Mouse (Mus musculus) testis, postnatal 14 days (tissue): ENCODE data around the gene Emilin1.

Experiments used
- DNase-seq: peaks from one replicate; pipeline ENCODE4 v3.0.0; 2021; ENCODE audit warnings: low spot score

The Emilin1 gene

DNA sequence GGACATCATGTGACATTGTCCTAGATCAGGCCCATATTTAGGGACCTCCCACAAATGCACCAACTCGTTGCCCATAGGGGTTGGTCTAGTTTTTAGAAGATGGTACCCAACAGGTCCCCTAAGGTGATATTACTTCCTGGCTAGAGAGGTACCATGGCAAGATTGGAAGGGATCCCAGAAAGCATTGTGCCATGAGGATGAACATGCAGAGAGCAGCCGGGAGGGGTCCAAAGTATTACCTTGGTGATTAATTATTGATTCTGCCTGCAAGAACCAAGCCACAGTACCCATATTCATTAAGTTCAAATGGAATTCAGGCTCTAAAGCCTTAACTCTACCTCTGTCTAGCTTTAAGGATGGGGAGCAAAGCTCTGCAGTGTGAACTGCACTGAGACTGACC is 12.9 kb downstream of the Emilin1 start:
- DNase-seq = no peak

DNA sequence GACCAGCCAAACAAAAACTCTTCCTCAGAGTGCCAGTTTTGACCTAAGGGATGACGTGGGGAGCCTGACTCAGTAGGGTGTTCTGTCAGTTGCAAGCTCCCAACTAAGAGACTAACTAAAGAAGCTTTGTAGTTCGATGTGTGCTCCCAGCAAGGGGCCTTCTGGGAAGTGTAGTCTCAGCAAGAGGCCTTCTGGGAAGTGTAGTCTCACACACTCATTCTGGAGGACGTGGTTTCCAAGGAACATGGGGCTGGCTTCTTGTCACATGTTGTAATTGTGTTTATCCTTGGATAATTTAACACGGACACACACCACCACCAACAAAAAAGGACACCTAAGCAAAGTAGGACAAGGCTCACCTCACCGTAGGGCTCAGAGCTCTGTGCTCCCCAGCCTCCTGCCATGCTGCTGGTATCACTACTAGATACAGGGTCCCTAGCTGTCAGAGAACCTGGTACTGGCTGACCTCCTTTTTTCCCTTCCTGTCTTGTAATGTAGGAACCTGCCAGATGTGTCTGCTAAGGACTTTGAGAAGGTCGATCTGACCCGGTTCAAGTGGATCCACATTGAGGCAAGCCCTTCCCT is 14.8 kb downstream of the Emilin1 start:
- DNase-seq = no peak

DNA sequence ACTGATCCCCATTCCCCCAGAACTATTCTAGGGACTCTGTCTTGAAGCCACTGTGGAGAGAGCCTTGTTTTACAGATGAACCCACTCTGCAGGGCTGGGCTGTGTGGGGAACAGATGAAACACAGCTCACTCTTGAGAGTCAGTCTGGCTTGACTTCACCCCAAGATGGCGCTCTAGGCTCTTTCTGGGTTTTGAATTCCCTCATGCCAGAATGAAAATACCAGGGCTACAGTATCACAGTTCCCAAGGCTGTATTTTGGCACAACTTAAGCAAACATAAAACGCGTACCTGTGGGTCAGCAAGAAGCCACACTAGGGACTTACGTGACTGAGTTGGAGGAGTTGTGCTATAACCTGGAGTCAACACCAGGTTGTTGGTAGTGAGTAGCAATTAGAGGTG is 16.9 kb downstream of the Emilin1 start:
- DNase-seq = no peak

DNA sequence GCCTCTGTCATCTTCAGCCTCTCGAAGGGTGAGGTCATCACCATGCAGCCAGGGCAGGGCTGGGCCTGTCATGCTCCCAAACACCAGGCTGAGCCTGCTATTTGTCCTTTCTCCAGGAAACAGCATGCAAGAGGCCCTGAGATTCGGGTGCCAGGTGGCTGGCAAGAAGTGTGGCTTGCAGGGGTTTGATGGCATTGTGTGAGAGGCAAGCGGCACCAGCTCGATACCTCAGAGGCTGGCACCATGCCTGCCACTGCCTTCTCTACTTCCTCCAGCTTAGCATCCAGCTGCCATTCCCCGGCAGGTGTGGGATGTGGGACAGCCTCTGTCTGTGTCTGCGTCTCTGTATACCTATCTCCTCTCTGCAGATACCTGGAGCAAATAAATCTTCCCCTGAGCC is 17.6 kb downstream of the Emilin1 start:
- DNase-seq = no peak

DNA sequence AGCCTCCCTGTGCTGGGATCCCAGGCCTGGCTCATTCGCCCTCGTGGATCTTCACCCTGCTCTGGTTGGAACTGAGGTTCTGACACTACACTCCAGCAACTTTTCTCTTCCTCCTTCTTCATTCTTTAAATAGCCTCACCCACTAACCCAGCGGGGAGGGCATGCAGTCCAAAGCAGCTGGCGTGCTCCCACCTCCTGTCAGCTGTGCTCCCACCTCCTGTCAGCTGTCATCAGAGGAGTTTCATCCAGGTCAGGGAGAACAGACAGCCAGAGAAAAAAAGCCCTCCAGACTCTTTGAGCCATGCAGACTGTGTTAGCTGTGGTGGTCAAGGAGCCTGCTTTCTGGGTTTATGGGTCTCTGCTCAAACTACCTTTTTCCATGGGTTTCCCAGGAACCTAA is 18.2 kb downstream of the Emilin1 start:
- no peak for DNase-seq

DNA sequence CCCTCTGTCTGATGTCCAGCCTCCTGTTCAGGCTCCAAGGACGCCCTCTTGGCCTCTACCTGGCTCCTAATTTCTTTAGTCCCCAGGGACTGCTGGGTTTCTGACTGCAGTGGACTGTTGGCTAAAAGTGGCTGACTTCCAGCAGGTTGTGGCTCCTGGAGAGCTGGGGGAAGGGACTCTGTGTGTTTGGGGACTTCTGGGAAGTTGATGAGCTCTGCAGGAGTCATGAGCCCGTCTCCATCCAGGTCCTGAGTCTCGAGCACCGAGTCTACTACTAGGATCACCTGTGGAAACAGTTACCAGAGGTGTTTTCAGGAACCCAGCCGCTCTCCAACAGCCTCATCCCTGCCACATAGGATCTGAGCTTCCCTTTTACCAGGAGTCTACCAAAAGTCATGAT is 20.5 kb downstream of the Emilin1 start:
- no peak for DNase-seq

DNA sequence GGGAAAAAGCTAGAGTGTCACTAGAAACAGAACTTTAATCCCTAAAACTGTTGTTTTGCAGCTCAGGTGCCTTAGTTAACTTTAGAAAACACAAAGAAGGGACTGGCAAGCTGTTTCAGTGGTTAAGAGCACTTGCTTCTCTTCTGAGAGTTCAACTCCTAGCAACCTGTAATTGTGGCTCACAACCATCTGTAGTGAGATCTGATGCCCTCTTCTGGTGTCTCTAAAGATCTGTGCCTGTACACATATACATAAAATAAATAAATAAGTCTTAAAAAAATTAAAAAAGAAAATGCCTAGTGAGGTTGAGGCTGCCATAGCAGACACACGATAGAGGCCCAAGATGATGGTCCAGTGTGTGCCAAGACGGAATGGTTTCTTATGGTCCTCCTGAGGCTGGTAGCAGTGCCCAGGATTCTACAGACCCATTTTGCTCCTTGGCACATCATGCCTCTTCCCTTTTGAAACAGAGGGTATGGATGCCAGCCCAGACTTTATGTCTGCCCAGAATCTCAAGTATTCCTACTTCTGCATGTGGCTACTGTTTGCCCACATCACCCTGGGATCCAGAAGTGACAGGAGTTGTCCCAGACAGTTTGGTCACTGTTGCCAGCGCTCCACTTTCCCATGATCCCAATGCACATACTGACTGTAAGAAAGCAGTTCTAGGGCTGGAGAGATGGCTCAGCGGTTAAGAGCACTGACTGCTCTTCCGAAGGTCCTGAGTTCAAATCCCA is 21.7 kb downstream of the Emilin1 start:
- DNase-seq = no peak

DNA sequence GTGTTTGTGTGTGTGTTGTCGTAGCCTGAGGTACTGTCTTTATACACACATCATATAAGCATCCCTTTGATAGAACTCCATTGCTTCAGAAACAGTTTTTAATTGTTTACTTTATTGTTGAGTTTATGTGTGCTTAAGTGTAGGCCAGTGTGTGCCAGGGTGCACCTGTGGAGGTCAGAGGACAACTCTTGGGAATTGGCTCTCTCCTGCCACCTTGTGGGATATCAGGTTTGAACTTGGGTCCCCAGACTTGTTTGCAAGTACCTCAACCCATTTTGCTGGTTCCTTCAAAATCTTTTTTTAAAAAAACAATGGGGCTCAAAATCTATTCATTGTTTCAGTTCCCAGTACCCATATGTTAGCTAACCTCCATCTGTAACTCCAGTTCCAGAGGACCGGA is 29.8 kb downstream of the Emilin1 start:
- no peak for DNase-seq

DNA sequence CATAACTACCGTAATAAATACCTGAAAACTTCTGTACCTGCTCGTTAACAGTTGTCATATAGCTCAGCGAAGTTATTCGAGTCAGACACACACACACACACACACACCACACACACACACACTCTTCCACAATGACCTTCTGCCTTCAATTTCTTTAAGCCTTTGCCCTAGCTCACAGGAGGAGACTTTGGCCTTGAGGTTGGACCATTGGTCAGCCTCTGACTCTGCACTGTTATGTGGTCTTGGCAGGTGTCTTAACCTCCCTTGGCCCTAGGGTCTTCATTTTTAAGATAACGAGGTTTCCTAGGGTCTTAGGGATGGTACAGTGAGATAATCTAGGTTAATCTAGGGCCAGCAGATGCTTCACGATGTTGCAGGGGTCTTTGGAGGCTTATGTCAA is 31.1 kb downstream of the Emilin1 start:
- DNase-seq = no peak

DNA sequence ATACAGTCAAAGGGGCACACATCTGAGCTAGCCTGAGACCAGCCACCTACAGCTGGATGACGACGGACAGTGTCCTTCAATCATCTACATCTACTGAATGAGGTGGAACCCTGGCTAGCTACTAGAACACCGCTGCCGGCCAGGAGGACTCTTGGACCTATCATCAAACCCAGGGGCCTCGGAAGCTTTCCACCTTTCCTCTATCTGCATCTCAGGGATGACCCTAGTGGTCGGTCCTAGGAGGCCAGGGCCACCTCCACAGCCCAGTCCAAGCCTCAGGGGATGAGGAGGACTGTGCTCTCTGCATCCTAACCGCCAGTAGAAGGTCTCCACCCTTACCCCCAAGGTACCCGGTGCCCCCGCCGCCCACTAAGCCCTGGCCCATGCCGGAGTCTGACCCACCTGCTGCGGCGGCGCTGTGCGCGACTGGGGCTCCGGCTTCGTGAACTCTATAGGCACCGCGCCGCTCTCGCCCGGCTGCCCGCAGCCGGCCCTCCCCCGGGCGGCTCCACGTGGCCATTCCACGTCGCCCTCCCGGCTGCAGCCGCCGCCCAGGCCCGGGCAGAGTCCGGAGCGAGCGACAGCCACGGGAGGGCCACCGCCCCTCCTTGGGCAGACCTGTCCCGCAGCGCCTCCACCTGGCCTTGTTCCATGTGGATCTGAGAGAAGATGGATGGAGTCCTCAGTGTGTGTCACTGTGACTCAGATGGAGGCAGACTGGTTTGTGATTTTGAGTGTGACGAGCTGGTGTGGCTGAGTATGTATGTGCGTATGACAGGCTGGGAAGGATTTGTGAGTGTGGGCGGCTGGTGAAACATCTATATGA is 32.0 kb downstream of the Emilin1 start, which contains the start of gene Cgref1:
TSS of gene Cgref1 (minus strand) at position 636 of the 826 bp plus-strand sequence.
- DNase-seq = peak; percentile 43

DNA sequence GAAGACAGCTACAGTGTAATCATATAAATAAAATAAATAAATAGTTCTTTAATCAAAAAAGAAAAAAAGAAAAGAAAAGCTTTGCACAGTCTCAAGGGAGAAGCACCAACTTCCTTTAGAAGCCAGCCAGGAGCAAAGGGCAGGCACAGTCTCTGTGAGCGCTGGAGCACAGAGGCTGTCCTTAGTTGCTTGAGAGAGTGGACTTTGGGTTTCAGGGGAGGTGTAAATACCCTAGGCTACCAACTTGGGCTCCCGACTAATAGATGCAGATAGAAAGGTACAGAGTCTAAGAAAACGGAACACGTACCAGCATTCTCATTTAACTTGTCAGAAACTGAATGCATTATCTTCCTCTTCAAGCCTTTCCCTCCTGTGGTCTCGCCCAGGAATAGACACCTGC is 35.4 kb downstream of the Emilin1 start:
- no peak for DNase-seq

DNA sequence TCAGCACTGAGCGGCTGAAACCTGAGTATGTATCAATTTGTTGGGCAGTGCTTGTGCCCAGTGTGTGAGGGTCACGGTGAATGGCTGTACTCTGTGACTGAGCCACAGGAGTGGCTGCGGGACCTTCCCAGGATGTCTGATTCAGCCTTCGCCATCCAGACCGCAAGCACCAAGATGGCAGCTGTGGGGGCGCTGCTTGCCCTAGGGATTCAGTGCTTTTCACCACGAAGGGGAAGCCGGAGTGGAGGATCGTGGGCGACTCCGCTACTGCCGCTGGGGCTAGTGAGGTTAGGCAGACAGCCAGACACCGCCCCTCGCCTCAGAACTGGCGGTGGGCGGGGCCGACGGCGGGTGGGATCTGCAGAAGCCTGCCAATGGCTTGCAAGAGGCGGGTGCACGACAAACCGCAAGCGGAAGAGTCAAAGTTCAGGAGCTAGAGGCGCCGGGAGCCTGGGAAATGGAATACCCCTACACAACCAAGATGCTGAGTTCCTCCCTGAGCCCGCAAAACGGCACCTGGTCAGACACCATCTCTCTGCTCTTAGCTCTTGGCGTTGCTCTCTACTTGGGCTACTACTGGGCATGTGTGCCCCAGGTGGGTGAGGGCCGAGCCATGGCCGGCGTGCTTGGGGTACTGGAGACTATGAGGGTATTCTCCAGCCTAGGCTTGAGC is 36.6 kb downstream of the Emilin1 start:
- peak; percentile 90 for DNase-seq

DNA sequence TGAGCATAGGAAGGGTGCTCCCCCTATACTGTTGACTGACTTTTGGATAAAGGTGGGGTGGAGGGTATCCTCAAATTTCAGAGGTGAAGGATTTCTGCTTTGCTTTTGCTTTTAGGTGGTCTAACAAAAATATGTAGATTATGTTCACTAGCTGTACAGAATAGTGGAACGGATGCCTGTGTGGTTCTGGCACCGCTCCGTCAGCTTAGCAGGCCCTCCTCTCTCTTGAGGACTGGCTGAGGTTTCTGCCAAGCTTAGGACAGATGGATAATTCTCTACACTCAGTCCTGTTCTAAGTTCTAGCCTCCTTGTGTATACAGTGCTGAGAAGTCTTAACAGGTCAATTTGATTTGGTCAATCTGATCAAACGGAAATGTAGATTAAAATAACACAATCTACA is 37.2 kb downstream of the Emilin1 start:
- no peak for DNase-seq

DNA sequence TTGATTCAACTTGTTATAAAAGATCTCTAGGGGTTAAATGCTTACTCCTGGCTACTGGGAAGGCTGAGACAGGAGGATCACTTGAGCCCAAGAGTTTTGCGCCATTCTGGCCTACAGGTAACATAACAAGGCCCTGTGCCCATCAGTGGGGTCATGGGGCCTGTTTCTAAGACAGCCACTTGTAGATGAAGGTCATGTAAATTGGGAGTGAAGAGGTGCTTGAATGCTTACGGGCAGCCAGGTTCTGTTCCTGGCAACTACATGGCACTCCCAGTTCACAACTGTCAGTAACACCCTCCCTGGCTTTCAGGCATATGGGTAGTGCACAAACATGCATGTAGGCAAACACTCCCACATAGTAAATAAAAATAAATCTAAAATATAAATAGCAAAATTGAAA is 37.7 kb downstream of the Emilin1 start:
- DNase-seq = no peak

DNA sequence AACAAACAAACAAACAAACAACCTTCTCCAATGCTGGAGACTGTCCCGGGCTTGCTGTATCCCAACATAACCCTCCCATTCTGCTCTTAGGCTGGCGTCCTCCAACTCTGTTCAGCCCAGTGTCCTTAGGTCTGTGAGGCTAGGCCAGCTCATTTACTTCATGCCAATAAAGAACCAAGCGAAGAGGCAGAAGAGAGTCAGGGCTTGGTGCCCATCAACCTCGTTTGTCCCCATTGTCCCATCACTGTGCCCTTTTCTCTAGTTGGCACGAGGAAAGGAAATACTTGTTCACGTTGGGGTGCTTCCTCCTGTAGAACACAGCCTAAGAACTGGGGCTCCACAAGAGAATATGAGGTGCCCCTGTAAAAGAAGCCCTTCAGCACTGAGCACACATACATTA is 38.5 kb downstream of the Emilin1 start:
- no peak for DNase-seq

DNA sequence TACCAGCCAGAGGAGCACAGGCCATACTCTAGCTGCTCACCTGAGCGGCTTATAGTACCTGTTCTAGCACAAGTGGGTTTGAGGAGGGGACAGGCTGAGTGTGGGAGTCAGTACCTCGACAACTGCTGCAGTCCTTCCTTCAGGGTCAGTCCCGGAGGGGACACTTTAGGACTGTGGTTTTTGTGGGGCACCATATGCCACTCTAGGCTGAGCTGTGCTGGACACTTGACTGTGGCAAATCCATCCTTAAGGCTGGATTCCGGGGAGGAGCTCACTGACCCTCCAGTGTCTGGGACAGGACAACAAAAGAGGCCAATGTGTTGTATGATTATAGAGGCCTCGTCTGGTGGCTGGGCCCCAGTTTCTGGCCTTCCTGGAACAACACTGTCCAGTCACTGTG is 39.3 kb downstream of the Emilin1 start:
- DNase-seq = no peak

DNA sequence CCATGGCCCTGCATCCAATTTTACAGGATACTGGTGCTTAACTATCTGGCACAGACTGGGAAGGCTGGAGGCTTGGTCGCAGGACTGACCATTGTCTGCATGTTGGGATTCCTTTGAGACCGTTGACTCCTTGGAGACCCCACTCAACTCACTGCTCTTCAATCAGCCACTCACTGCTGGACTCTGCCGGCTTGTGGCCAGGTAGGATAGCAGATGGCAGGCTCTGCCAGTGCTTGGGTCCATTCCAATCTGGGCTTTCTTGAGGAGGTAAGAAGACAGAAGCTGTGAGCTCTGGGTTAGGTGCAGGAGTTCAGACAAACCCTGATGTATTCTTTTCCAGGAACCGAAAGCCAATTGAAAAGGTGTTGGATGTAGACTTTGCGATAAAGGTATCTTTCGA is 40.9 kb downstream of the Emilin1 start:
- DNase-seq = no peak

DNA sequence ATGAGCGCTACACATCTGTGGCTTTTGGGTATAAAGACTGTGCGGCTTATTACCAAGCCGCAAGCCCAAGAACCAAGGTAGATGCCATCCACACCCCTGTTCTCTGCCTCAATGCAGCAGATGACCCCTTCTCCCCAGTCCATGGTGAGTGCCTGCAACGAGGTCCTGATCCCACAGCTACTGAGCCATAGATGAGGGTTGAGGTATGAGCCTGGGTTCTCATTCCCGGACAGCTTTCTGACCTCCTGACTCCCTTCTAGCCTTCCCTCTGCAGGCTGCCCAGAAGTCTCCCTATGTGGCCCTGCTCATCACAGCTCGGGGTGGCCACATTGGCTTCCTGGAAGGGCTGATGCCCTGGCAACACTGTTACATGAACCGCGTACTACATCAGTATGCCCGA is 41.4 kb downstream of the Emilin1 start:
- no peak for DNase-seq

DNA sequence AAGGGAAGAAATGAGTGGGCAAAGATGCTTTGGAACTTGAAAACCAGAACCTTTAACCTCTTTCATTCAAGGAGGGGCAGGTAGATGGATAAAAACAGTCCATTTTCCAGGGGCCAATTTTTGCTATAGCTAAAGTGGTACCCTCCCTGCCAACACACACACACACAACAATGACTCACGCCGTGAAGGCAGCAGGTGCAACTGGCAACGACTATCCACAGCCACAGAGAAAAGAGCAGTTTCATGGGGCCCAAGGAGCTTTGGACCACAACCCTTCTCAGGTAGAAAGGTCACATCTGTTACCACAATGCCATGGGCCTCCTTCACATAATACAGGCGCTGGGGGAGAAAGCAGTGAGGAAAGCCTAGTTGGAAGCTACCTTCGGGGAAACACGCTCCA is 42.5 kb downstream of the Emilin1 start:
- no peak for DNase-seq

DNA sequence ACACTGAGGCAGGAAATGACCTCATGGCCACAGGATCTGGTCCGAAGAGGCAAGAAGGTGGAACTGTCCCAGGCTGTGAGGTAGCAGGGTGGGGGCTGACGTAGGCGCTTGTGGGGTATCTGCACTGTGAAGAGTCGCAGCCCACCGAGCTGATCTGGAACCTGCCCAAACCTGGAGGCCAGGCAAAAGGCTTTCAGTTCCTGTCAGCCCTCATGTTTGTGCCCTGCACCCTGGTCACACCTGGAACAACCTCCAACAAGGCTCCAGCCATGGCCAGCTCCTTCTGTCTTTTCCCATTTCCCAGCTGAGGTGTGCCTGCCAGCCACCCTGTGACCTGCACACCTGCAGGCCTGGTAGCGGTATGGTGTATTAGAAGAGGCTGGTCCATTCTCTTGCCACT is 44.7 kb downstream of the Emilin1 start:
- DNase-seq = no peak

DNA sequence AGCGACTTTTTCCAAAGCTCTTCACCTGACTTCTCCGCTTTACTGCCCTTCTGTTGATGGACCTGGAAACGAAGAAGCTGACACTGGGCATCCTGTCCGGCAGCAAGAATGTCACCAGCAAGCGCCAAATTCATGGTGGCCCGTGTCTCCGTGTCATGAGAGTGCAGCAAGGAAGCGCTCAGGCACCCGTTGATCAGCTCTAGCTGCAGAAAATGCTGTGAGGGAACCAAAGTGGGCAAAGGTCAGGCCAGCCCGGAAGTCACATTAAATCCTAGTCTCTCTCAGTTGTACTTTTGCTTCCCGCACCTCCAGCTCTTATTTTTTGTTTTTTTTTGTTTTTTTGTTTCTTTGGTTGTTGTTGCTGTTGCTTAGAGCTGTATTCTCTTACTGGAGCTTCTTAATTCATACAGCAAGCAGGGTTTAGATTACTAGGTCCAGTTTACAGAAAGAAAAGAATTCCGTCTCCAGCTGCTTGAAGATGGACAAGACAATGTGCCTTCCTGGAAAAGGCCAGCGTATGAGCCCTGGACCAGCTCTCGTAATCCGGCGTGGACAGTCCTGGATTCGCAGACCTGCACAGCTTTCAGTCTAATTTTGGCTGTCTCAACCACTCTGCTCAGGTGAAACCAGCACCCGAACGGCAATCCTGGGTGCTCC is 46.1 kb downstream of the Emilin1 start:
- no peak for DNase-seq

DNA sequence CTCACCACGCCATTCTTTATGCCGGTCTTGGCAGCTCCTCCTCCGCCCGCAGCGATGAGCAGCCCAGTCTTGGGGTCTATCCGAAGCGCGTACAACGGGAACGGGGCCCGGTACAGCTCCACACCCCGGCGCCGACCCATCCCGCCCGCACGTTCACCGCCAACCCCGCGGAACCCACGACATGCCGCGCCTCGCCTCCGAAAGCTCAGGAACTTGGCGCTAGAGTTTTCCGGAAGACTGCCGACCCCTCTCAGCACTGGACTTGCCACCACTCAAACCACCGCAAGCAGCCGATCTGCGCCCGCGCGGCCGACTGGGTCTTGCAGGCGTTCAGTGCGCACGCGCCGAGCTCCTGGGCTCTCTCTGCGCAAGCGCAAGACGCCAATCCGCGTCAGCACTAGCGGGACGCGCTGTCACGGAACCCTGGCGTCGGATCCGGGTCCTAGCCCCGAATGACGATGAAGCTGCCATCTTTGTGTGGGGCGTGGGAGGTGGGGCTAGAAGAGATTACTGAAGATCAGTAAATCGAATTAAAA is 46.8 kb downstream of the Emilin1 start, which contains the start of gene Preb:
TSS of gene Preb (minus strand) at position 396 of the 536 bp plus-strand sequence.
- peak; percentile 97 for DNase-seq
